Mouse (Mus musculus) forebrain, embryonic 16.5 days (tissue): ENCODE measurements around the gene Rtn3. TPM values are rescaled to one million over a fixed set of nuclear protein-coding genes. Genes with fewer than 3 reads are reported as not detected.
A peak's percentile ranks its signal among the peaks of the same experiment; 100 is the strongest.

Source experiments
- ATAC-seq: fragments of 200-750 bp; cut with Nextera tagmentation; 2 replicates; pipeline ENCODE4 v1.8.0; 2017; ENCODE audit warnings: mild to moderate bottlenecking, moderate library complexity
- H3K27ac ChIP-seq: fragments of 300-500 bp; sonication (generic); 2 replicates; pipeline ENCODE4 v1.5.1; 2014; ENCODE audit warnings: low read length, control low read depth
- H3K27me3 ChIP-seq: fragments of 300-500 bp; sonication (generic); replicated peaks from 2 replicates; pipeline ENCODE4 v1.6.1; 2014; ENCODE audit warnings: low read length; ENCODE audit not compliant: control insufficient read depth, insufficient read depth
- H3K36me3 ChIP-seq: fragments of 300-500 bp; sonication (generic); 2 replicates; pipeline ENCODE4 v1.6.1; 2014; ENCODE audit not compliant: control insufficient read depth, insufficient read depth
- H3K4me1 ChIP-seq: fragments of 300-500 bp; sonication (generic); replicated peaks from 2 replicates; pipeline ENCODE4 v1.6.1; 2014; ENCODE audit warnings: low read length; ENCODE audit not compliant: control insufficient read depth, insufficient read depth
- H3K4me2 ChIP-seq: fragments of 300-500 bp; sonication (generic); 2 replicates; pipeline ENCODE4 v1.6.1; 2014; ENCODE audit warnings: mild to moderate bottlenecking, low read length, control low read depth
- H3K4me3 ChIP-seq: fragments of 300-500 bp; sonication (generic); replicated peaks from 2 replicates; pipeline ENCODE4 v1.5.1; 2014; ENCODE audit warnings: mild to moderate bottlenecking, low read length, control low read depth
- H3K9ac ChIP-seq: fragments of 300-500 bp; sonication (generic); replicated peaks from 2 replicates; pipeline ENCODE4 v1.6.1; 2014; ENCODE audit warnings: low read depth, low read length, control low read depth
- H3K9me3 ChIP-seq: fragments of 300-500 bp; sonication (generic); 2 replicates; pipeline ENCODE4 v1.6.1; 2016; ENCODE audit warnings: low read length; ENCODE audit not compliant: control insufficient read depth
- WGBS: fragments of 180-500 bp; shearing (Covaris S2); extraction: QIAGEN DNeasy Blood & Tissue Kit; methylation state at CpG from one replicate; pipeline ENCODE4 v1.1.7; 2014; 5-methylcytosine and 5-hydroxymethylcytosine counted together
- polyA plus RNA-seq: library from polyadenylated mRNA; unstranded; fragments of >200 nt; fragmentation: Nextera tagmentation; extraction: Ambion mirVana; gene quantifications from 2 replicates; pipeline ENCODE4 v1.2.1, GENCODE M21; 2015

Rtn3 gene
- polyA plus RNA-seq: 550 and 563 TPM in 2 replicates

- Histone ChIP-seq H3K9me3 (no peaks in the 10 kb centered on the region), H3K27me3 (no peaks in the 10 kb centered on the region), H3K4me1 (peaks cover 26% of the 10 kb centered on the region), H3K4me3 (peak within 1 kb of the TSS; percentile 99), H3K9ac (peak within 1 kb of the TSS; percentile 96), H3K36me3 (no peaks in the 10 kb centered on the region), H3K4me2 (peak within 1 kb of the TSS; percentile 86), H3K27ac (peak within 1 kb of the TSS; percentile 100)
- peak; percentile 90 for ATAC-seq
- WGBS: under 1% methylated on average over 80 of the region's 80 CpGs
Observed at GRCm38 (mm10) chr19:7482599-7483511, at the start of gene Rtn3. Gene Rtn3, minus strand, starts transcription at chr19:7483281.

GRCm38 (mm10) chr19:7531906-7532305 is 48.8 kb upstream of the Rtn3 start:
- no peaks in the 10 kb centered on the region for H3K27me3 ChIP-seq
- 91% methylated on average over 5 of the region's 5 CpGs for WGBS
- no peak for ATAC-seq
- H3K36me3 ChIP-seq: peaks cover 10% of the 10 kb centered on the region
- no peak overlapping the region for H3K4me2 ChIP-seq
- no peak overlapping the region for H3K4me3 ChIP-seq
- H3K4me1 ChIP-seq: no peaks in the 10 kb centered on the region
- no peak overlapping the region for H3K27ac ChIP-seq
- no peak overlapping the region for H3K9ac ChIP-seq
- no peaks in the 10 kb centered on the region for H3K9me3 ChIP-seq

GRCm38 (mm10) chr19:7528639-7529428 is 45.8 kb upstream of the Rtn3 start:
- H3K4me2 ChIP-seq: no peak overlapping the region
- H3K9me3 ChIP-seq: no peaks in the 10 kb centered on the region
- H3K36me3 ChIP-seq: peaks cover 11% of the 10 kb centered on the region
- H3K9ac ChIP-seq: no peak overlapping the region
- 55% methylated on average over 7 of the region's 7 CpGs for WGBS
- H3K4me1 ChIP-seq: no peaks in the 10 kb centered on the region
- H3K27ac ChIP-seq: no peak overlapping the region
- ATAC-seq: peak; percentile 76; the same call in 1 of the 2 replicates
- no peak overlapping the region for H3K4me3 ChIP-seq
- no peaks in the 10 kb centered on the region for H3K27me3 ChIP-seq

- no peak overlapping the region for H3K27ac ChIP-seq
- ATAC-seq: no peak
- H3K27me3 ChIP-seq: no peaks in the 10 kb centered on the region
- WGBS: 88% methylated on average over 3 of the region's 3 CpGs
- H3K36me3 ChIP-seq: peaks cover 22% of the 10 kb centered on the region
- no peaks in the 10 kb centered on the region for H3K4me1 ChIP-seq
- no peak overlapping the region for H3K4me3 ChIP-seq
- H3K9ac ChIP-seq: no peak overlapping the region
- no peaks in the 10 kb centered on the region for H3K9me3 ChIP-seq
- H3K4me2 ChIP-seq: no peak overlapping the region
Observed at GRCm38 (mm10) chr19:7524879-7525278, 41.8 kb upstream of the Rtn3 start.

- ATAC-seq: no peak
Observed at GRCm38 (mm10) chr19:7523781-7524180, 40.7 kb upstream of the Rtn3 start.

GRCm38 (mm10) chr19:7523292-7523691 is 40.2 kb upstream of the Rtn3 start:
- Histone ChIP-seq H3K27ac (no peak overlapping the region), H3K4me3 (no peak overlapping the region), H3K9ac (no peak overlapping the region), H3K4me2 (no peak overlapping the region), H3K27me3 (no peaks in the 10 kb centered on the region), H3K36me3 (peaks cover 19% of the 10 kb centered on the region), H3K4me1 (no peaks in the 10 kb centered on the region), H3K9me3 (no peaks in the 10 kb centered on the region)
- WGBS: 100% methylated on average over 1 of the region's 1 CpGs
- no peak for ATAC-seq

More at GRCm38 (mm10) chr19:7523781-7524180, 40.7 kb upstream of the Rtn3 start:
- no peak overlapping the region for H3K9ac ChIP-seq
- H3K4me1 ChIP-seq: no peaks in the 10 kb centered on the region
- H3K4me2 ChIP-seq: no peak overlapping the region
- H3K36me3 ChIP-seq: peaks cover 19% of the 10 kb centered on the region
- no peak overlapping the region for H3K27ac ChIP-seq
- H3K9me3 ChIP-seq: no peaks in the 10 kb centered on the region
- H3K27me3 ChIP-seq: no peaks in the 10 kb centered on the region
- no peak overlapping the region for H3K4me3 ChIP-seq

- H3K27me3 ChIP-seq: no peaks in the 10 kb centered on the region
- H3K27ac ChIP-seq: no peak overlapping the region
- H3K4me3 ChIP-seq: no peak overlapping the region
- ATAC-seq: no peak
- H3K9me3 ChIP-seq: no peaks in the 10 kb centered on the region
- H3K4me2 ChIP-seq: no peak overlapping the region
- WGBS: 95% methylated on average over 2 of the region's 2 CpGs
- no peak overlapping the region for H3K9ac ChIP-seq
- H3K36me3 ChIP-seq: peaks cover 20% of the 10 kb centered on the region
- no peaks in the 10 kb centered on the region for H3K4me1 ChIP-seq
Observed at GRCm38 (mm10) chr19:7522856-7523255, 39.8 kb upstream of the Rtn3 start.

GRCm38 (mm10) chr19:7521619-7522018 is 38.5 kb upstream of the Rtn3 start:
- Histone ChIP-seq H3K4me2 (no peak overlapping the region), H3K9me3 (no peaks in the 10 kb centered on the region), H3K4me1 (no peaks in the 10 kb centered on the region), H3K27me3 (no peaks in the 10 kb centered on the region), H3K4me3 (no peak overlapping the region), H3K36me3 (peaks cover 22% of the 10 kb centered on the region), H3K9ac (no peak overlapping the region), H3K27ac (no peak overlapping the region)
- no peak for ATAC-seq
- WGBS: 97% methylated on average over 3 of the region's 3 CpGs

- WGBS: 75% methylated on average over 1 of the region's 1 CpGs
- no peaks in the 10 kb centered on the region for H3K9me3 ChIP-seq
- no peak overlapping the region for H3K9ac ChIP-seq
- H3K27me3 ChIP-seq: no peaks in the 10 kb centered on the region
- no peaks in the 10 kb centered on the region for H3K4me1 ChIP-seq
- H3K4me2 ChIP-seq: no peak overlapping the region
- H3K27ac ChIP-seq: no peak overlapping the region
- no peak overlapping the region for H3K4me3 ChIP-seq
- ATAC-seq: no peak
- H3K36me3 ChIP-seq: peaks cover 9% of the 10 kb centered on the region
Observed at GRCm38 (mm10) chr19:7516437-7516836, 33.4 kb upstream of the Rtn3 start.
